In genomic region chr2:180701053-180701766, GRCm38 (mm10) we compare ENCODE assay signal across 8 mouse cellular contexts. TPM values are rescaled to one million over a fixed set of nuclear protein-coding genes. Genes with fewer than 3 reads are reported as not detected.
DNase-seq lines count a peak whose midpoint lies in the region; ATAC-seq and TF ChIP-seq lines count a peak whose summit lies in the region.

No protein-coding gene starts in this region.

- H3K27ac ChIP-seq in heart, embryonic 11.5 days (ENCODE audit: low read depth, low read length) = peak overlapping the region; percentile 96
- H3K27ac ChIP-seq in forebrain, embryonic 14.5 days (ENCODE audit: low read depth, low read length) = peak overlapping the region; percentile 94
- peak overlapping the region; percentile 95 for H3K27ac ChIP-seq in liver, adult 2 months (replicated peaks; ENCODE audit: insufficient read depth, low read depth, low read length)

- WGBS in heart, embryonic 11.5 days (ENCODE audit: insufficient replicate concordance) = 4% methylated on average over 26 of the region's 26 CpGs
- WGBS in forebrain, embryonic 14.5 days = 4% methylated on average over 26 of the region's 26 CpGs
- under 1% methylated on average over 26 of the region's 26 CpGs for WGBS in liver, adult 2 months

- peak overlapping the region; percentile 95 for H3K9ac ChIP-seq in heart, embryonic 11.5 days (ENCODE audit: low read depth, low read length)
- H3K9ac ChIP-seq in forebrain, embryonic 14.5 days (ENCODE audit: low read length) = peak overlapping the region; percentile 90
- peak overlapping the region; percentile 97 for H3K9ac ChIP-seq in liver, adult 2 months (ENCODE audit: low read depth, low read length)

- no peaks in the 10 kb centered on the region for H3K36me3 ChIP-seq in heart, embryonic 11.5 days (ENCODE audit: control insufficient read depth, insufficient read depth, low read length)
- peaks cover 62% of the 10 kb centered on the region for H3K36me3 ChIP-seq in G1E (replicated peaks)
- H3K36me3 ChIP-seq in forebrain, embryonic 14.5 days (ENCODE audit: control insufficient read depth, insufficient read depth, low read length) = 0 out of 2 replicates have a peak, but pooled peaks cover 2% of the 10 kb centered on the region
- no peaks in the 10 kb centered on the region; the same call in 1 of the 2 replicates for H3K36me3 ChIP-seq in liver, adult 2 months (ENCODE audit: control insufficient read depth, insufficient read depth, low read length)

- peak overlapping the region; percentile 82 for H3K4me3 ChIP-seq in heart, embryonic 11.5 days (ENCODE audit: low read depth, low read length)
- H3K4me3 ChIP-seq in G1E (ENCODE audit: low read depth, low read length) = peak overlapping the region; percentile 85
- H3K4me3 ChIP-seq in forebrain, embryonic 14.5 days (ENCODE audit: low read depth, low read length) = peak overlapping the region; percentile 62
- peak overlapping the region; percentile 77 for H3K4me3 ChIP-seq in liver, adult 2 months (ENCODE audit: insufficient read depth, low read depth, low read length)

- no peak for TF ChIP-seq CTCF in G1E (IDR thresholded peaks at IDR 0.05; ENCODE audit: low read depth, low read length)
- TF ChIP-seq CTCF in liver, adult 2 months (IDR thresholded peaks at IDR 0.05; ENCODE audit: low read depth, low read length) = no peak

- ATAC-seq in heart, embryonic 11.5 days (replicated peaks; ENCODE audit: insufficient number of reproducible peaks, low FRiP score, low TSS enrichment) = no peak; the same call in 1 of the 2 replicates
- ATAC-seq in G1E (ENCODE audit: extremely low read depth, insufficient number of reproducible peaks, low FRiP score, poor library complexity, severe bottlenecking) = no peak
- ATAC-seq in forebrain, embryonic 14.5 days = no peak; the same call in 1 of the 2 replicates

- H3K27me3 ChIP-seq in heart, embryonic 11.5 days (ENCODE audit: control insufficient read depth, insufficient read depth, low read length) = no peaks in the 10 kb centered on the region
- H3K27me3 ChIP-seq in G1E (ENCODE audit: insufficient read depth, low read length) = no peaks in the 10 kb centered on the region
- no peaks in the 10 kb centered on the region for H3K27me3 ChIP-seq in forebrain, embryonic 14.5 days (replicated peaks; ENCODE audit: control insufficient read depth, insufficient read depth, low read length)
- no peaks in the 10 kb centered on the region for H3K27me3 ChIP-seq in liver, adult 2 months (ENCODE audit: control insufficient read depth, insufficient read depth, low read length)

- H3K4me2 ChIP-seq in heart, embryonic 11.5 days = peak overlapping the region; percentile 99
- H3K4me2 ChIP-seq in forebrain, embryonic 14.5 days (ENCODE audit: low read length) = peak overlapping the region; percentile 86

- peaks cover 32% of the 10 kb centered on the region; the same call in 1 of the 2 replicates for H3K79me2 ChIP-seq in liver, adult 2 months (ENCODE audit: control insufficient read depth, insufficient read depth, low read length)

- TF ChIP-seq POLR2A in liver, adult 2 months (IDR thresholded peaks at IDR 0.05; ENCODE audit: extremely low read depth, insufficient read depth, low read length) = peak; percentile 58; the same call in 1 of the 2 replicates

- H3K9me3 ChIP-seq in heart, embryonic 11.5 days (replicated peaks; ENCODE audit: control insufficient read depth, low read length) = no peaks in the 10 kb centered on the region
- H3K9me3 ChIP-seq in G1E (replicated peaks) = no peaks in the 10 kb centered on the region
- H3K9me3 ChIP-seq in forebrain, embryonic 14.5 days (replicated peaks; ENCODE audit: control insufficient read depth, low read length) = no peaks in the 10 kb centered on the region

- no peak for DNase-seq in heart, adult 18-20 months
- no peak for DNase-seq in G1E (ENCODE audit: low spot score)
- DNase-seq in forebrain, embryonic 14.5 days (ENCODE audit: low spot score) = no peak
- DNase-seq in liver, adult 2 months (ENCODE audit: extremely low read depth, low read depth, low spot score) = peak; percentile 98
- DNase-seq in retina, embryonic 14.5 days (ENCODE audit: low spot score) = peak; percentile 20
- DNase-seq in right cerebral cortex, postnatal 4 days = no peak
- no peak for DNase-seq in ovary, adult 18-20 months (ENCODE audit: low spot score)

- peaks cover 30% of the 10 kb centered on the region for H3K4me1 ChIP-seq in heart, embryonic 11.5 days (ENCODE audit: control insufficient read depth, insufficient read depth, low read length)
- H3K4me1 ChIP-seq in G1E (ENCODE audit: insufficient read depth, low read depth, low read length) = peaks cover 73% of the 10 kb centered on the region
- peaks cover 21% of the 10 kb centered on the region for H3K4me1 ChIP-seq in forebrain, embryonic 14.5 days (ENCODE audit: control insufficient read depth, insufficient read depth, low read length)
- peaks cover 46% of the 10 kb centered on the region for H3K4me1 ChIP-seq in liver, adult 2 months (ENCODE audit: control insufficient read depth, insufficient read depth, low read length)

RNA-seq across cellular contexts. Expression of gene Dido1, which starts 8.6 kb away (rescaled TPM):
- polyA plus RNA-seq in heart, embryonic 11.5 days (2014; fragmentation: Nextera tagmentation; extraction: Ambion mirVana) = 20.8 and 21.3 TPM in 2 replicates
- 10 to 100 TPM; 25.8 to 29.9 TPM for total RNA-seq in heart, adult 18-20 months (2021)
- total RNA-seq in G1E (2014; fragmentation: Nextera tagmentation) = 57.3 and 66.5 TPM in 2 replicates
- 53.6 and 62.3 TPM in 2 replicates for total RNA-seq in G1E (2017)
- polyA plus RNA-seq in G1E (2012) = 19.4 and 21.4 TPM in 2 replicates
- 21.0 and 30.8 TPM in 2 replicates for polyA plus RNA-seq in forebrain, embryonic 14.5 days (2014; fragmentation: Nextera tagmentation; extraction: Ambion mirVana)
- 26.0 and 27.1 TPM in 2 replicates for total RNA-seq in liver, adult 2 months (2014; rRNA removed)
- polyA plus RNA-seq in liver, adult 2 months (2012; rRNA removed) = 7.3 and 10.0 TPM in 2 replicates

RNA-seq across cellular contexts. Expression of gene Gid8, which starts 8.7 kb away (rescaled TPM):
- polyA plus RNA-seq in heart, embryonic 11.5 days (2014; fragmentation: Nextera tagmentation; extraction: Ambion mirVana) = 52.9 and 54.2 TPM in 2 replicates
- 10 to 100 TPM; 55.8 to 59.5 TPM for total RNA-seq in heart, adult 18-20 months (2021)
- 68.9 and 79.7 TPM in 2 replicates for total RNA-seq in G1E (2014; fragmentation: Nextera tagmentation)
- 70.2 and 78.3 TPM in 2 replicates for total RNA-seq in G1E (2017)
- polyA plus RNA-seq in G1E (2012) = 29.3 and 35.5 TPM in 2 replicates
- 56.3 and 60.4 TPM in 2 replicates for polyA plus RNA-seq in forebrain, embryonic 14.5 days (2014; fragmentation: Nextera tagmentation; extraction: Ambion mirVana)
- total RNA-seq in liver, adult 2 months (2014; rRNA removed) = 52.4 and 54.7 TPM in 2 replicates
- polyA plus RNA-seq in liver, adult 2 months (2012; rRNA removed) = 23.6 and 24.3 TPM in 2 replicates

RNA-seq across cellular contexts. Expression of gene Slc17a9, which starts 23.9 kb away (rescaled TPM):
- polyA plus RNA-seq in heart, embryonic 11.5 days (2014; fragmentation: Nextera tagmentation; extraction: Ambion mirVana) = 0.41 and 0.96 TPM in 2 replicates
- total RNA-seq in heart, adult 18-20 months (2021) = under 1 TPM; 0.10 to 0.54 TPM
- 1.2 and 2.0 TPM in 2 replicates for total RNA-seq in G1E (2014; fragmentation: Nextera tagmentation)
- 0.06 TPM in 1 of 2 replicates, not detected in the other for total RNA-seq in G1E (2017)
- polyA plus RNA-seq in G1E (2012) = 0.26 and 0.36 TPM in 2 replicates
- polyA plus RNA-seq in forebrain, embryonic 14.5 days (2014; fragmentation: Nextera tagmentation; extraction: Ambion mirVana) = 0.25 TPM in 1 of 2 replicates, not detected in the other
- 3.5 and 4.5 TPM in 2 replicates for total RNA-seq in liver, adult 2 months (2014; rRNA removed)
- 9.1 and 10.9 TPM in 2 replicates for polyA plus RNA-seq in liver, adult 2 months (2012; rRNA removed)

RNA-seq across cellular contexts. Expression of gene Tcfl5, which starts 58.7 kb away (rescaled TPM):
- 0.07 and 0.32 TPM in 2 replicates for polyA plus RNA-seq in heart, embryonic 11.5 days (2014; fragmentation: Nextera tagmentation; extraction: Ambion mirVana)
- total RNA-seq in heart, adult 18-20 months (2021) = not detected
- total RNA-seq in G1E (2014; fragmentation: Nextera tagmentation) = not detected in 2 replicates
- total RNA-seq in G1E (2017) = 0.05 TPM in 1 of 2 replicates, not detected in the other
- not detected in 2 replicates for polyA plus RNA-seq in G1E (2012)
- polyA plus RNA-seq in forebrain, embryonic 14.5 days (2014; fragmentation: Nextera tagmentation; extraction: Ambion mirVana) = 0.15 and 0.35 TPM in 2 replicates
- not detected in 2 replicates for total RNA-seq in liver, adult 2 months (2014; rRNA removed)
- polyA plus RNA-seq in liver, adult 2 months (2012; rRNA removed) = not detected in 2 replicates

Comparison
In these comparisons a context has a peak if more than half of its experiments do, and no peak if none do; other contexts are left out.
1. DNase-seq: peak in liver, adult 2 months (single experiment) and retina, embryonic 14.5 days (single experiment); none in heart, adult 18-20 months (0 of 2), G1E (single experiment), forebrain, embryonic 14.5 days (single experiment), right cerebral cortex, postnatal 4 days (single experiment) and ovary, adult 18-20 months (single experiment).
2. Peak in every context shown above with its lines, with median percentiles within 50 percentile points of each other: H3K27ac ChIP-seq, H3K4me3 ChIP-seq and H3K9ac ChIP-seq.